Mouse (Mus musculus) lung, postnatal 0 days (tissue): ENCODE measurements at regions not wholly inside any gene's neighbourhood (a gene's known extent, or its start where the extent isn't known, plus 50 kb on each side); places are given as distances from the start of the nearest gene placed in this dataset.
"Not testable (repeated sequence)": the region's sequence is repeated elsewhere in the genome, so short reads cannot be mapped to it uniquely, and the experiment has no call there.

Experiments used
- ATAC-seq: fragments of 200-750 bp; cut with Nextera tagmentation; 2 replicates; pipeline ENCODE4 v1.8.0; 2017; ENCODE audit warnings: moderate library complexity
- DNase-seq: peaks from one replicate; pipeline ENCODE4 v3.0.0-alpha.2; 2016; ENCODE audit warnings: low spot score
- H3K27ac ChIP-seq: fragments of 300-500 bp; sonication (generic); 2 replicates; pipeline ENCODE4 v1.5.1; 2014; ENCODE audit warnings: antibody characterized with exemption, mild to moderate bottlenecking, low read length, mixed read lengths
- H3K27me3 ChIP-seq: fragments of 300-500 bp; sonication (generic); replicated peaks from 2 replicates; pipeline ENCODE4 v1.6.1; 2014; ENCODE audit warnings: low read length, mixed read lengths; ENCODE audit not compliant: insufficient read depth
- H3K36me3 ChIP-seq: fragments of 300-500 bp; sonication (generic); 2 replicates; pipeline ENCODE4 v1.6.1; 2014; ENCODE audit warnings: low read length, mixed read lengths; ENCODE audit not compliant: insufficient read depth
- H3K4me1 ChIP-seq: fragments of 300-500 bp; sonication (generic); 2 replicates; pipeline ENCODE4 v1.6.1; 2014; ENCODE audit warnings: antibody characterized with exemption, low read depth, low read length, mixed read lengths; ENCODE audit not compliant: insufficient read depth
- H3K4me2 ChIP-seq: fragments of 300-500 bp; sonication (generic); replicated peaks from 2 replicates; pipeline ENCODE4 v1.6.1; 2014; ENCODE audit warnings: low read depth, mild to moderate bottlenecking, low read length, moderate library complexity, mixed read lengths
- H3K4me3 ChIP-seq: fragments of 300-500 bp; sonication (generic); 2 replicates; pipeline ENCODE4 v1.5.1; 2014; ENCODE audit warnings: low read depth, low read length
- H3K9ac ChIP-seq: fragments of 300-500 bp; sonication (generic); replicated peaks from 2 replicates; pipeline ENCODE4 v1.6.1; 2014; ENCODE audit warnings: low read depth, mild to moderate bottlenecking
- H3K9me3 ChIP-seq: fragments of 300-500 bp; sonication (generic); 2 replicates; pipeline ENCODE4 v1.6.1; 2016; ENCODE audit warnings: low read length, mixed read lengths
- CTCF ChIP-seq: IDR thresholded peaks from 2 replicates; pipeline ENCODE4 v1.5.1; 2016; ENCODE audit warnings: antibody characterized with exemption, mild to moderate bottlenecking
- EP300 ChIP-seq: IDR thresholded peaks from 2 replicates; pipeline ENCODE4 v1.6.1; 2016; ENCODE audit warnings: antibody characterized with exemption, mild to moderate bottlenecking, control low read depth
- WGBS: fragments of 180-500 bp; shearing (Covaris S2); extraction: QIAGEN DNeasy Blood & Tissue Kit; methylation state at CpG from one replicate; pipeline ENCODE4 v1.1.7; 2014; 5-methylcytosine and 5-hydroxymethylcytosine counted together

DNA sequence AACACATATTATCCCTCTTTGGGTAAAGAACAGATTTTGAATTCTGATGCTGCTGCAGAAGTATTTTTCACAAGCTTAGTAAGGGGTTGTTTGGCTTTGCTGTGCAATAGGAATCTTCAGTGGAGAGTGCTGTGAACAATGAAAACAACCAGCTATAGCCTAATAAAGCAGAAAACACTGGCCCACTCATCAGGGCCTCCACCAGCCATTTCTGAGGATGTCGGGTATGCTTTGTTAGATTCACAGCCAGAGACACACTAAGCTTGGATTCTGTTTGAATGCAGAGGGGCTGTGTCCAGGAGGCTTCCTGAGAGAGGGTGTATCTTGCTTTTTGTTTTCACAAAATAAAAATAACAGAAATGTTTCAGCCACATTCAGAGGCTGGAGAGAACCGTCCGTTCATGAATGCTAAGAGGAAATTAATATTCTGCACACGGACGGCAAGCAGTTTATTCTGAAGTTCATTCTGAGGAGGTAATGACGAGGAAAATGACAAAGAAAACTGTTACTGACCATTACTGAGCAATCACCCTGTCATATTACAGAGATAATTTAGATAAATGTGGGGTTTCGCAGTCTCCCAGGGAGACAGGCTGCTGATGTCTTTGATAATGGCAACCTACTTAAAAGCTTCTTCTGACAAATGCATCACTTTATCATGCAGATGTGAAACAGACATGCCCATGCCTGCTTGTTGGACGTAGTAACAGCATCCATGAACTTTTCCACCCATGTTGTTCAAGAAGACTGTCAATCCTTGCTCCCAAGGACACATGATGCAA is 198.1 kb upstream of the Myo3a start:
- no peak overlapping the region for H3K4me3 ChIP-seq
- no peak overlapping the region for H3K4me2 ChIP-seq
- ATAC-seq, result no peak
- H3K27me3 ChIP-seq, result no peaks in the 10 kb centered on the region
- no peak for DNase-seq
- no peaks in the 10 kb centered on the region for H3K4me1 ChIP-seq
- no peak overlapping the region for H3K27ac ChIP-seq
- no peak for TF ChIP-seq EP300
- TF ChIP-seq CTCF, result no peak
- no peaks in the 10 kb centered on the region for H3K9me3 ChIP-seq
- H3K9ac ChIP-seq, result no peak overlapping the region
- no peaks in the 10 kb centered on the region for H3K36me3 ChIP-seq
- WGBS, result 42% methylated on average over 8 of the region's 8 CpGs

DNA sequence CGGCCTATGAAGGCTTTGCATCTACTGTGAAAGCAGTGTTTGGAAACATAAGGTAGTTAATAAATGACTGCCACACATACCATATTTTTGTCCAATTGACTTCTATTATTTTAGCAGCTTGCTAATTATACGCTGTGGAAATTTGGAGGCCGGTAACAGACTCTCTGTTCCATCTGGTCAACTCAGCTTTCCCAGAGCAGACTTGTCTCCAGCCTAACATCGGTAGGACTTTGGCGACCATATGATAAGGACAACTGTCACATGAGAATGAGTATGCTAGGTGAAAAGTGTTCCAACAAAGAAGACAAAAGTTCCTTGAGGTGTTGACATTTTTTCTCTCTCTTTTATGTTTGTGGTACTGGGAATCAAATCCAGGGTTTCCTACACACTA is 197.5 kb upstream of the Myo3a start:
- H3K9me3 ChIP-seq, result no peaks in the 10 kb centered on the region
- H3K4me3 ChIP-seq, result no peak overlapping the region
- H3K4me2 ChIP-seq, result no peak overlapping the region
- no peak for DNase-seq
- H3K4me1 ChIP-seq, result no peaks in the 10 kb centered on the region
- no peak overlapping the region for H3K27ac ChIP-seq
- no peak for ATAC-seq
- no peak overlapping the region for H3K9ac ChIP-seq
- no peaks in the 10 kb centered on the region for H3K27me3 ChIP-seq
- WGBS, result 81% methylated on average over 5 of the region's 5 CpGs
- H3K36me3 ChIP-seq, result no peaks in the 10 kb centered on the region
- no peak for TF ChIP-seq EP300
- TF ChIP-seq CTCF, result no peak

GRCm38 (mm10) chr2:22036841-22037240 is 190.5 kb upstream of the Myo3a start:
- H3K4me1 ChIP-seq, result no peaks in the 10 kb centered on the region
- H3K9ac ChIP-seq, result no peak overlapping the region
- H3K4me3 ChIP-seq, result no peak overlapping the region
- H3K27ac ChIP-seq, result no peak overlapping the region
- 62% methylated on average over 2 of the region's 2 CpGs for WGBS
- no peaks in the 10 kb centered on the region for H3K36me3 ChIP-seq
- no peak overlapping the region for H3K4me2 ChIP-seq
- no peaks in the 10 kb centered on the region for H3K27me3 ChIP-seq
- TF ChIP-seq EP300 (no peak), CTCF (no peak)
- H3K9me3 ChIP-seq, result no peaks in the 10 kb centered on the region
- ATAC-seq (no peak), DNase-seq (peak; percentile 4)

DNA sequence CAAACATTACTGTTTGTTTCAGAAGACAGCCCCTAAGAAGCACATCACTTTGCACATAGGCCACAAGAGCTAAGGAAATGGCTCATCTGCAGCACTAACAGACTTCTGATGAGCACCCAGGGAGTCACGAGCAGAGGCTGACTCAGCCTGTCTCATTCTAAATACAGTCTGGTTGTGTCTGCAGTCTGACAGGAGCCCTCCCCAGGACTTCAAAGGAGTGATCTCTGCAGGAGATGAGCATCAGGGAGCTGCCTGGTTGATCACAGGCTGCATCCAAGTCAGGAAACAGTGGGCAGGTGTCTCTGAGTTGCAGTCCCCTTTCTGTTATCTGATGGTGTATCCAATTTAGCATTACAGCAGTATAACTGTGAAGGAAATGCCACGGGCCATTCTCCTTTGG is 188.5 kb upstream of the Myo3a start:
- H3K9ac ChIP-seq, result no peak overlapping the region

GRCm38 (mm10) chr2:22043937-22044336 is 183.4 kb upstream of the Myo3a start:
- not testable (repeated sequence) for H3K36me3 ChIP-seq, H3K9ac ChIP-seq, H3K4me3 ChIP-seq, H3K27me3 ChIP-seq, H3K4me1 ChIP-seq, DNase-seq, H3K27ac ChIP-seq, H3K4me2 ChIP-seq, ATAC-seq, H3K9me3 ChIP-seq
- WGBS, result 49% methylated on average over 6 of the region's 6 CpGs

More for the DNA sequence above, 188.5 kb upstream of the Myo3a start:
- Histone ChIP-seq H3K36me3 (no peaks in the 10 kb centered on the region), H3K9me3 (no peaks in the 10 kb centered on the region), H3K4me1 (no peaks in the 10 kb centered on the region), H3K4me3 (no peak overlapping the region), H3K4me2 (no peak overlapping the region), H3K27ac (no peak overlapping the region), H3K27me3 (no peaks in the 10 kb centered on the region)
- no peak for ATAC-seq
- no peak for DNase-seq
- TF ChIP-seq EP300 (no peak), CTCF (no peak)
- 33% methylated on average over 2 of the region's 2 CpGs for WGBS

GRCm38 (mm10) chr2:22044949-22045348 is 182.4 kb upstream of the Myo3a start:
- no peak overlapping the region for H3K4me2 ChIP-seq
- H3K4me3 ChIP-seq, result no peak overlapping the region
- H3K4me1 ChIP-seq, result no peaks in the 10 kb centered on the region
- WGBS, result 74% methylated on average over 2 of the region's 2 CpGs
- no peak overlapping the region for H3K27ac ChIP-seq
- DNase-seq (no peak), ATAC-seq (no peak)
- no peaks in the 10 kb centered on the region for H3K36me3 ChIP-seq
- no peaks in the 10 kb centered on the region for H3K27me3 ChIP-seq
- H3K9ac ChIP-seq, result no peak overlapping the region
- no peak for TF ChIP-seq EP300
- no peak for TF ChIP-seq CTCF
- no peaks in the 10 kb centered on the region for H3K9me3 ChIP-seq

- TF ChIP-seq EP300, result no peak
- TF ChIP-seq CTCF, result no peak
- Histone ChIP-seq H3K4me3 (no peak overlapping the region), H3K9me3 (no peaks in the 10 kb centered on the region), H3K4me1 (no peaks in the 10 kb centered on the region), H3K27ac (no peak overlapping the region), H3K9ac (no peak overlapping the region), H3K27me3 (no peaks in the 10 kb centered on the region), H3K36me3 (no peaks in the 10 kb centered on the region), H3K4me2 (no peak overlapping the region)
- no peak for DNase-seq
- 68% methylated on average over 3 of the region's 3 CpGs for WGBS
- ATAC-seq, result no peak
These were observed 179.8 kb upstream of the Myo3a start for GRCm38 (mm10) chr2:22047465-22047864.
